In genomic region chr5:134505810-134506292, GRCm38 (mm10) we compare ENCODE assay signal across 11 mouse cellular contexts. TPM values are rescaled to one million over a fixed set of nuclear protein-coding genes. Genes with fewer than 3 reads are reported as not detected.
A peak's percentile ranks its signal among the peaks of the same experiment; 100 is the strongest.
DNase-seq lines count a peak whose midpoint lies in the region; ATAC-seq lines count a peak whose summit lies in the region.
"Had no signal": no experiment of that assay in that cellular context is flagged by ENCODE, and none has a peak within 500 bp of the region (broad histone marks: within the 10 kb centered on the region; RNA-seq: fewer than 3 reads in every experiment).

No protein-coding gene starts in this region.

- H3K36me3 ChIP-seq in hindbrain, embryonic 15.5 days, result peaks cover 47% of the 10 kb centered on the region
- peaks cover 91% of the 10 kb centered on the region for H3K36me3 ChIP-seq in midbrain, embryonic 14.5 days (ENCODE audit: control insufficient read depth, insufficient read depth, low read length)

- H3K9me3 ChIP-seq in hindbrain, embryonic 15.5 days, result no peaks in the 10 kb centered on the region
- H3K9me3 ChIP-seq in midbrain, embryonic 14.5 days (ENCODE audit: control insufficient read depth, low read length), result no peaks in the 10 kb centered on the region
- H3K9me3 ChIP-seq: heart, embryonic 13.5 days had no signal

- WGBS in hindbrain, embryonic 15.5 days, result 53% methylated on average over 9 of the region's 9 CpGs
- 69% methylated on average over 9 of the region's 9 CpGs for WGBS in midbrain, embryonic 14.5 days

- intact Hi-C loops in gastrocnemius, postnatal 36 days (cut with DNase I), result loop anchor here (2.0 kb wide), 2 partner anchors 45 to 113 kb away; no protein-coding TSS in a partner anchor
- intact Hi-C loops in gastrocnemius, postnatal 14 days (cut with DNase I; ENCODE audit: low total_unique reads), result loop anchor here (5.0 kb wide), 1 partner anchor 76 kb away; the partner anchor contains the start of gene Rfc2

- peak overlapping the region; percentile 69 for H3K27ac ChIP-seq in hindbrain, embryonic 15.5 days (replicated peaks)
- H3K27ac ChIP-seq in midbrain, embryonic 14.5 days (replicated peaks; ENCODE audit: low read depth, low read length), result no peak overlapping the region
- H3K27ac ChIP-seq: heart, embryonic 13.5 days had no signal

- DNase-seq in layer of hippocampus, adult 18-20 months (ENCODE audit: low spot score in 2 of 2), result peak; percentile 44 to 63
- no peak for DNase-seq in layer of hippocampus, adult 9-10 months (ENCODE audit: low spot score)
- DNase-seq in brain, embryonic 18.5 days (ENCODE audit: low read depth, low spot score), result peak; percentile 43
- DNase-seq in midbrain, embryonic 14.5 days, result peak; percentile 45
- DNase-seq in gastrocnemius, postnatal 36 days, result no peak
- DNase-seq in gastrocnemius, postnatal 14 days, result no peak
- DNase-seq in spleen, postnatal 14 days (ENCODE audit: low spot score in 2 of 2), result no peak
- DNase-seq: kidney, adult 2 months; thymus, postnatal 36 days had no signal

- H3K27me3 ChIP-seq in hindbrain, embryonic 15.5 days, result no peaks in the 10 kb centered on the region
- H3K27me3 ChIP-seq in midbrain, embryonic 14.5 days (ENCODE audit: control insufficient read depth, insufficient read depth, low read length), result no peaks in the 10 kb centered on the region
- H3K27me3 ChIP-seq: heart, embryonic 13.5 days had no signal

- no peak overlapping the region for H3K9ac ChIP-seq in hindbrain, embryonic 15.5 days
- H3K9ac ChIP-seq in midbrain, embryonic 14.5 days (replicated peaks; ENCODE audit: low read length), result no peak overlapping the region
- H3K9ac ChIP-seq: heart, embryonic 13.5 days had no signal

- no peak overlapping the region for H3K4me3 ChIP-seq in hindbrain, embryonic 15.5 days
- H3K4me3 ChIP-seq in midbrain, embryonic 14.5 days (replicated peaks; ENCODE audit: low read depth, low read length), result no peak overlapping the region
- H3K4me3 ChIP-seq: heart, embryonic 13.5 days had no signal

- ATAC-seq in hindbrain, embryonic 15.5 days (ENCODE audit: low FRiP score, low read depth), result peak; percentile 78
- ATAC-seq in midbrain, embryonic 14.5 days (ENCODE audit: low FRiP score, low TSS enrichment), result peak; percentile 15; the same call in 1 of the 2 replicates

- no peaks in the 10 kb centered on the region for H3K4me1 ChIP-seq in hindbrain, embryonic 15.5 days (replicated peaks)
- no peaks in the 10 kb centered on the region for H3K4me1 ChIP-seq in midbrain, embryonic 14.5 days (ENCODE audit: control insufficient read depth, insufficient read depth, low read length)
- H3K4me1 ChIP-seq: heart, embryonic 13.5 days had no signal

- H3K4me2 ChIP-seq in hindbrain, embryonic 15.5 days, result no peak overlapping the region
- H3K4me2 ChIP-seq in midbrain, embryonic 14.5 days (ENCODE audit: low read length), result no peak overlapping the region
- H3K4me2 ChIP-seq: heart, embryonic 13.5 days had no signal

RNA-seq across cellular contexts. Expression of gene Clip2, which starts 46.4 kb away (rescaled TPM):
- 100 to 1,000 TPM; 106 to 107 TPM for total RNA-seq in layer of hippocampus, adult 18-20 months (2021)
- 13.8 and 14.9 TPM in 2 replicates for polyA plus RNA-seq in hindbrain, embryonic 15.5 days (2015; fragmentation: Nextera tagmentation; extraction: Ambion mirVana)
- 18.2 and 19.3 TPM in 2 replicates for polyA plus RNA-seq in midbrain, embryonic 14.5 days (2014; fragmentation: Nextera tagmentation; extraction: Ambion mirVana)
- 1 to 10 TPM; 2.7 to 2.9 TPM for total RNA-seq in gastrocnemius, postnatal 36 days (2021)
- total RNA-seq in gastrocnemius, postnatal 14 days (2021), result 1 to 10 TPM; 6.4 to 8.4 TPM

RNA-seq across cellular contexts. Expression of gene Gtf2ird1, which starts 49.3 kb away (rescaled TPM):
- total RNA-seq in layer of hippocampus, adult 18-20 months (2021), result 10 to 100 TPM; 19.8 to 27.3 TPM
- polyA plus RNA-seq in hindbrain, embryonic 15.5 days (2015; fragmentation: Nextera tagmentation; extraction: Ambion mirVana), result 69.0 and 73.7 TPM in 2 replicates
- 75.1 and 75.5 TPM in 2 replicates for polyA plus RNA-seq in midbrain, embryonic 14.5 days (2014; fragmentation: Nextera tagmentation; extraction: Ambion mirVana)
- total RNA-seq in gastrocnemius, postnatal 36 days (2021), result 1 to 10 TPM; 8.2 to 9.2 TPM
- 10 to 100 TPM in 1 of 2 experiments, 1 to 10 TPM in 1; 9.5 to 10.7 TPM for total RNA-seq in gastrocnemius, postnatal 14 days (2021)

RNA-seq across cellular contexts. Expression of gene Syna, which starts 54.1 kb away (rescaled TPM):
- 1 to 10 TPM; 3.8 to 4.3 TPM for total RNA-seq in layer of hippocampus, adult 18-20 months (2021)
- polyA plus RNA-seq in hindbrain, embryonic 15.5 days (2015; fragmentation: Nextera tagmentation; extraction: Ambion mirVana), result 0.47 and 0.88 TPM in 2 replicates
- polyA plus RNA-seq in midbrain, embryonic 14.5 days (2014; fragmentation: Nextera tagmentation; extraction: Ambion mirVana), result 0.11 and 0.24 TPM in 2 replicates
- not detected for total RNA-seq in gastrocnemius, postnatal 36 days (2021)
- under 1 TPM in 1 of 2 experiments, not detected in 1; 0.29 TPM for total RNA-seq in gastrocnemius, postnatal 14 days (2021)
- polyA plus RNA-seq: heart, embryonic 13.5 days had no signal

Comparison
In these comparisons a context has a peak if more than half of its experiments do, and no peak if none do; other contexts are left out.
1. DNase-seq: peak in layer of hippocampus, adult 18-20 months (2 of 2), brain, embryonic 18.5 days (single experiment) and midbrain, embryonic 14.5 days (single experiment); none in layer of hippocampus, adult 9-10 months (single experiment), gastrocnemius, postnatal 36 days (0 of 2), gastrocnemius, postnatal 14 days (single experiment) and spleen, postnatal 14 days (0 of 2).
2. RNA of gene Clip2, which starts 46.4 kb away (total RNA-seq): 106 to 107 TPM in layer of hippocampus, adult 18-20 months; 6.4 to 8.4 TPM in gastrocnemius, postnatal 14 days and 2.7 to 2.9 TPM in gastrocnemius, postnatal 36 days; every median in the first group is over 10 times any median in the second.